Comparison of ENCODE assay signal across 7 mouse cellular contexts in the genomic region with DNA sequence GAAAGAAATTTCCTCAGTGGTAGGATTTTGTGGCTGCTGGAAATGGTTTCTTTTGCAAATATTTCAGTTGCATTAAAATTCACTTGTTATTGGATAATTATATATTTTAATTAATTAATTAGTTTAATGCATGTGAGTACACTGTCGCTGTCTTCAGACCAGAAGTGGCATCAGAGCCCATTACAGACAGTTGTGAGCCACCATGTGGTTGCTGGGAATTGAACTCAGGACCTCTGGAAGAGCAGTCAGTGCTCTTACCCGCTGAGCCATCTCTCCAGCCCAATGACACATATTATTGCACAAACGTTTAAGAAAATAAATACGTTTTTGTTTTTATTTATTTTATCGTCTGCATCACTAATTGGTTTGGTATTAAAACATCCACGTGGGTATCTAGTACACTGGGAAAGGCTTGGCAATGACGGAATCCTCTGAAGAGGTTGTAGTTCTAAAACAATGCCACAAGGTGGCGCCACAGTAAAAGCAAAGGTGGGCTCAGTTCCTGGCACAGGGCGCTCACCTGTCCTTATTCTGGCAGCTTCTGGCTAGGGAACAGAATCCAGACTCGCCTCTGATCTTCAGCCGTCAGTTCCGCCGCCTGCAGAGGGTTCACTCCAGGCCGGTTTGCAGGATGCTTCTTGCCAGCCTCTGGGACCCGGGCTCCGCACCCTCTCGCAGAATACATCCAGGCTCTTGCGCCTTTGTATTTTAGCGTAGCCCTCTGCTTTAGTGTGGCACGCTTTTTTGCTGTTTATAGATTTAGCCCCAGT. TPM values are rescaled to one million over a fixed set of nuclear protein-coding genes. Genes with fewer than 3 reads are reported as not detected.
A peak's percentile ranks its signal among the peaks of the same experiment; 100 is the strongest.
DNase-seq lines count a peak whose midpoint lies in the region; ATAC-seq lines count a peak whose summit lies in the region.

No protein-coding gene starts in this region.

- peak; percentile 73 for DNase-seq in adrenal gland, adult 2 months
- DNase-seq in embryo, embryonic 10 days (ENCODE audit: low spot score), result peak; percentile 85
- peak; percentile 72 for DNase-seq in gastrocnemius, postnatal 14 days
- peak; percentile 83 for DNase-seq in induced T-regulatory cell, adult 2 months (ENCODE audit: low read depth)
- peak; percentile 52 to 55 for DNase-seq in left cerebral cortex, adult 8-10 months (ENCODE audit: low spot score in 2 of 2)
- DNase-seq in right cerebral cortex, postnatal 10 days (ENCODE audit: low spot score in 2 of 2), result peak; percentile 89 to 92

- intact Hi-C loops in gastrocnemius, postnatal 14 days (cut with DNase I; ENCODE audit: low total_unique reads), result loop anchor here (5.0 kb wide), 1 partner anchor 468 kb away; no protein-coding TSS in a partner anchor

- peak; percentile 72 for ATAC-seq in megakaryocyte, adult 5-6 weeks (ENCODE audit: poor library complexity, severe bottlenecking)

RNA-seq across cellular contexts. Expression of a gene that starts 23.0 kb away (rescaled TPM):
- under 1 TPM; 0.29 to 0.90 TPM for total RNA-seq in adrenal gland, adult 2 months (2021)
- 2.1 and 3.3 TPM in 2 replicates for polyA plus RNA-seq in adrenal gland, adult 2 months (2012; rRNA removed)
- total RNA-seq in gastrocnemius, postnatal 14 days (2021), result under 1 TPM in 1 of 2 experiments, not detected in 1; 0.39 TPM
- total RNA-seq in left cerebral cortex, adult 8-10 months (2022), result 1 to 10 TPM in 3 of 4 experiments, under 1 TPM in 1; 0.49 to 2.2 (median 1.5) TPM
- 0.71 and 1.7 TPM in 2 replicates for total RNA-seq in megakaryocyte, adult 5-6 weeks (2015)
- 0.77 and 1.5 TPM in 2 replicates for total RNA-seq in megakaryocyte, adult 5-6 weeks (2017)

Comparison
In these comparisons a context has a peak if more than half of its experiments do, and no peak if none do; other contexts are left out.
1. Peak in every context shown above with its lines: DNase-seq and ATAC-seq.